Mouse (Mus musculus): ENCODE data around the gene Jpt2.

DNA sequence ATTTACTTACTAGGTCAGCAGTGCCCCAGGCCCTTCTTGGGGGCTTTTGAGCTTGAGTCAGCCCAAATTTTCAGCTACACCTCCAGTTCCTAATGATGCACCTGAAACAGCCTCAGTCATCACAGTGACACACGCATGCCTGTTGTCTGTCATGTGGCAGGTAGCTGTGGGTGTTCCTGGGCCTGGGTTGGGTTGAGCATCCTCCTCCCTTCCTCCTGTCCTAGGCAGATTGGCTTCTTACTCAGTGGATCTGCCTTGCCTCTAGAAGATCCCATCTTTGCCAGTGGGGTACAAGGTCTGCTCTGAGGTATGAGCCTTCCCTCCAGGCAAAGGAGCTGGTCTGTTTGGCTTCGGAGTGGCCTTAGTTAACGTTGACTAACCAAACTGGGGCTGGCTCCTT is 71.6 kb downstream of the Jpt2 start:
- no peak for TF ChIP-seq FLI1 (IDR thresholded peaks at IDR 0.05; ENCODE audit: low read length)
- TF ChIP-seq GATA1 (IDR thresholded peaks at IDR 0.05; ENCODE audit: borderline replicate concordance, low read length): no peak
